Mouse (Mus musculus) limb, embryonic 11.5 days (tissue): ENCODE results near the gene Lcmt1. TPM values are rescaled to one million over a fixed set of nuclear protein-coding genes. Genes with fewer than 3 reads are reported as not detected.

Experiments used
- ATAC-seq: fragments of 200-750 bp; cut with Nextera tagmentation; 2 replicates; pipeline ENCODE4 v1.8.0; 2017; ENCODE audit warnings: low read depth; ENCODE audit not compliant: insufficient number of reproducible peaks, low FRiP score, low TSS enrichment
- DNase-seq: peaks from one replicate; pipeline ENCODE4 v3.0.0-alpha.2; 2015; ENCODE audit warnings: low spot score
- H3K27ac ChIP-seq: fragments of 300-500 bp; sonication (generic); replicated peaks from 2 replicates; pipeline ENCODE4 v1.5.1; 2014; ENCODE audit warnings: low read depth, mild to moderate bottlenecking, low read length
- H3K27me3 ChIP-seq: fragments of 300-500 bp; sonication (generic); 2 replicates; pipeline ENCODE4 v1.6.1; 2014; ENCODE audit warnings: mild to moderate bottlenecking, low read length, mixed read lengths; ENCODE audit not compliant: control insufficient read depth, insufficient read depth
- H3K36me3 ChIP-seq: fragments of 300-500 bp; sonication (generic); 2 replicates; pipeline ENCODE4 v1.6.1; 2014; ENCODE audit warnings: mild to moderate bottlenecking, low read length, moderate library complexity, mixed read lengths; ENCODE audit not compliant: control insufficient read depth, insufficient read depth
- H3K4me1 ChIP-seq: fragments of 300-500 bp; sonication (generic); 2 replicates; pipeline ENCODE4 v1.6.1; 2014; ENCODE audit warnings: low read length, mixed read lengths; ENCODE audit not compliant: control insufficient read depth, insufficient read depth
- H3K4me2 ChIP-seq: fragments of 300-500 bp; sonication (generic); 2 replicates; pipeline ENCODE4 v1.6.1; 2014; ENCODE audit warnings: low read depth, mild to moderate bottlenecking, moderate library complexity; ENCODE audit not compliant: severe bottlenecking
- H3K4me3 ChIP-seq: fragments of 300-500 bp; sonication (generic); 2 replicates; pipeline ENCODE4 v1.5.1; 2014; ENCODE audit warnings: low read depth, low read length
- H3K9ac ChIP-seq: fragments of 300-500 bp; sonication (generic); 2 replicates; pipeline ENCODE4 v1.6.1; 2014; ENCODE audit warnings: mild to moderate bottlenecking, low read length
- H3K9me3 ChIP-seq: fragments of 300-500 bp; sonication (generic); 2 replicates; pipeline ENCODE4 v1.6.1; 2016; ENCODE audit warnings: low read length; ENCODE audit not compliant: control insufficient read depth
- WGBS: fragments of 180-500 bp; shearing (Covaris S2); extraction: QIAGEN DNeasy Blood & Tissue Kit; methylation state at CpG from one replicate; pipeline ENCODE4 v1.1.7; 2014; 5-methylcytosine and 5-hydroxymethylcytosine counted together
- polyA plus RNA-seq: library from polyadenylated mRNA; unstranded; fragments of >200 nt; fragmentation: Nextera tagmentation; extraction: Ambion mirVana; gene quantifications from 2 replicates; pipeline ENCODE4 v1.2.1, GENCODE M21; 2014

Gene Lcmt1
- polyA plus RNA-seq, 1 experiment from 2014 or later = 60.7 TPM

GRCm38 (mm10) chr7:123353081-123353480 lies 16.5 kb upstream of the Lcmt1 start:
- Histone ChIP-seq H3K4me2 (no peak overlapping the region), H3K36me3 (no peaks in the 10 kb centered on the region), H3K27me3 (no peaks in the 10 kb centered on the region), H3K4me3 (no peak overlapping the region), H3K27ac (no peak overlapping the region), H3K9ac (no peak overlapping the region), H3K9me3 (no peaks in the 10 kb centered on the region), H3K4me1 (no peaks in the 10 kb centered on the region)
- DNase-seq (no peak), ATAC-seq (no peak)
- WGBS = 94% methylated on average over 4 of the region's 4 CpGs

GRCm38 (mm10) chr7:123353879-123354278 lies 15.7 kb upstream of the Lcmt1 start:
- no peaks in the 10 kb centered on the region for H3K27me3 ChIP-seq
- ATAC-seq = no peak
- no peaks in the 10 kb centered on the region for H3K4me1 ChIP-seq
- no peak overlapping the region for H3K27ac ChIP-seq
- DNase-seq = no peak
- 83% methylated on average over 5 of the region's 5 CpGs for WGBS
- H3K36me3 ChIP-seq = no peaks in the 10 kb centered on the region
- no peak overlapping the region for H3K4me2 ChIP-seq
- H3K9ac ChIP-seq = no peak overlapping the region
- H3K4me3 ChIP-seq = no peak overlapping the region
- no peaks in the 10 kb centered on the region for H3K9me3 ChIP-seq

GRCm38 (mm10) chr7:123354392-123354791 lies 15.2 kb upstream of the Lcmt1 start:
- H3K4me2 ChIP-seq = no peak overlapping the region
- no peaks in the 10 kb centered on the region for H3K27me3 ChIP-seq
- H3K9me3 ChIP-seq = no peaks in the 10 kb centered on the region
- no peak overlapping the region for H3K4me3 ChIP-seq
- no peak overlapping the region for H3K9ac ChIP-seq
- ATAC-seq = no peak
- H3K27ac ChIP-seq = no peak overlapping the region
- no peak for DNase-seq
- H3K36me3 ChIP-seq = no peaks in the 10 kb centered on the region
- 86% methylated on average over 5 of the region's 5 CpGs for WGBS
- no peaks in the 10 kb centered on the region for H3K4me1 ChIP-seq

GRCm38 (mm10) chr7:123354851-123355250 lies 14.7 kb upstream of the Lcmt1 start:
- Histone ChIP-seq H3K4me3 (no peak overlapping the region), H3K27me3 (no peaks in the 10 kb centered on the region), H3K36me3 (no peaks in the 10 kb centered on the region), H3K9ac (no peak overlapping the region), H3K9me3 (no peaks in the 10 kb centered on the region), H3K27ac (no peak overlapping the region), H3K4me1 (no peaks in the 10 kb centered on the region), H3K4me2 (no peak overlapping the region)
- WGBS = 92% methylated on average over 2 of the region's 2 CpGs
- no peak for ATAC-seq
- DNase-seq = no peak

GRCm38 (mm10) chr7:123356158-123356557 lies 13.4 kb upstream of the Lcmt1 start:
- no peak overlapping the region for H3K27ac ChIP-seq
- no peak overlapping the region for H3K4me2 ChIP-seq
- no peak overlapping the region for H3K9ac ChIP-seq
- H3K4me3 ChIP-seq = no peak overlapping the region
- no peaks in the 10 kb centered on the region for H3K9me3 ChIP-seq
- H3K27me3 ChIP-seq = no peaks in the 10 kb centered on the region
- DNase-seq (no peak), ATAC-seq (no peak)
- WGBS = 80% methylated on average over 3 of the region's 3 CpGs
- no peaks in the 10 kb centered on the region for H3K4me1 ChIP-seq
- no peaks in the 10 kb centered on the region for H3K36me3 ChIP-seq

GRCm38 (mm10) chr7:123359101-123359500 lies 10.5 kb upstream of the Lcmt1 start:
- Histone ChIP-seq H3K4me3 (no peak overlapping the region), H3K4me2 (no peak overlapping the region), H3K9ac (no peak overlapping the region), H3K27me3 (no peaks in the 10 kb centered on the region), H3K9me3 (no peaks in the 10 kb centered on the region), H3K36me3 (no peaks in the 10 kb centered on the region), H3K4me1 (no peaks in the 10 kb centered on the region), H3K27ac (no peak overlapping the region)
- ATAC-seq (no peak), DNase-seq (no peak)
- 91% methylated on average over 7 of the region's 7 CpGs for WGBS

- Histone ChIP-seq H3K27ac (no peak overlapping the region), H3K9ac (no peak overlapping the region), H3K36me3 (no peaks in the 10 kb centered on the region), H3K4me1 (no peaks in the 10 kb centered on the region), H3K4me3 (no peak overlapping the region), H3K27me3 (no peaks in the 10 kb centered on the region), H3K9me3 (no peaks in the 10 kb centered on the region), H3K4me2 (no peak overlapping the region)
- WGBS = 85% methylated on average over 5 of the region's 5 CpGs
- no peak for DNase-seq
- ATAC-seq = no peak
Observed at GRCm38 (mm10) chr7:123360185-123360584, 9.4 kb upstream of the Lcmt1 start.

GRCm38 (mm10) chr7:123361229-123361980 lies 8.2 kb upstream of the Lcmt1 start:
- DNase-seq (no peak), ATAC-seq (no peak)
- H3K27ac ChIP-seq = no peak overlapping the region
- H3K27me3 ChIP-seq = no peaks in the 10 kb centered on the region
- no peaks in the 10 kb centered on the region for H3K36me3 ChIP-seq
- no peak overlapping the region for H3K4me2 ChIP-seq
- H3K9me3 ChIP-seq = no peaks in the 10 kb centered on the region
- no peak overlapping the region for H3K9ac ChIP-seq
- H3K4me3 ChIP-seq = no peak overlapping the region
- WGBS = 84% methylated on average over 7 of the region's 7 CpGs
- H3K4me1 ChIP-seq = 0 out of 2 replicates have a peak, but pooled peaks cover 2% of the 10 kb centered on the region

- Histone ChIP-seq H3K9ac (no peak overlapping the region), H3K4me1 (peaks cover 4% of the 10 kb centered on the region), H3K27ac (no peak overlapping the region), H3K4me3 (no peak overlapping the region), H3K36me3 (no peaks in the 10 kb centered on the region), H3K9me3 (no peaks in the 10 kb centered on the region), H3K27me3 (no peaks in the 10 kb centered on the region), H3K4me2 (no peak overlapping the region)
- 88% methylated on average over 3 of the region's 3 CpGs for WGBS
- DNase-seq (no peak), ATAC-seq (no peak)
Observed at GRCm38 (mm10) chr7:123362806-123363205, 6.8 kb upstream of the Lcmt1 start.
